Mouse (Mus musculus) midbrain, embryonic 11.5 days (tissue): ENCODE measurements around the gene Dgkz. TPM values are rescaled to one million over a fixed set of nuclear protein-coding genes. Genes with fewer than 3 reads are reported as not detected.
A peak's percentile ranks its signal among the peaks of the same experiment; 100 is the strongest.

ENCODE experiments used
- ATAC-seq: fragments of 200-750 bp; cut with Nextera tagmentation; 2 replicates; pipeline ENCODE4 v1.8.0; 2017; ENCODE audit warnings: moderate TSS enrichment, moderate library complexity; ENCODE audit not compliant: low FRiP score
- DNase-seq: peaks from one replicate; pipeline ENCODE4 v3.0.0; 2015; ENCODE audit warnings: low spot score; ENCODE audit errors: missing footprints
- H3K27ac ChIP-seq: fragments of 300-500 bp; sonication (generic); 2 replicates; pipeline ENCODE4 v1.5.1; 2014; ENCODE audit warnings: low read depth, low read length
- H3K27me3 ChIP-seq: fragments of 300-500 bp; sonication (generic); 2 replicates; pipeline ENCODE4 v1.6.1; 2014; ENCODE audit warnings: mild to moderate bottlenecking, low read length, moderate library complexity, mixed read lengths; ENCODE audit not compliant: control insufficient read depth, insufficient read depth
- H3K36me3 ChIP-seq: fragments of 300-500 bp; sonication (generic); 2 replicates; pipeline ENCODE4 v1.6.1; 2014; ENCODE audit warnings: mild to moderate bottlenecking, low read length, moderate library complexity, mixed read lengths; ENCODE audit not compliant: control insufficient read depth, insufficient read depth
- H3K4me1 ChIP-seq: fragments of 300-500 bp; sonication (generic); 2 replicates; pipeline ENCODE4 v1.6.1; 2014; ENCODE audit warnings: low read length; ENCODE audit not compliant: control insufficient read depth, insufficient read depth
- H3K4me2 ChIP-seq: fragments of 300-500 bp; sonication (generic); 2 replicates; pipeline ENCODE4 v1.6.1; 2014; ENCODE audit warnings: mild to moderate bottlenecking, moderate library complexity
- H3K4me3 ChIP-seq: fragments of 300-500 bp; sonication (generic); 2 replicates; pipeline ENCODE4 v1.5.1; 2014; ENCODE audit warnings: low read depth, low read length
- H3K9ac ChIP-seq: fragments of 300-500 bp; sonication (generic); 2 replicates; pipeline ENCODE4 v1.6.1; 2014; ENCODE audit warnings: low read length
- H3K9me3 ChIP-seq: fragments of 300-500 bp; sonication (generic); 2 replicates; pipeline ENCODE4 v1.6.1; 2016; ENCODE audit warnings: low read length; ENCODE audit not compliant: control insufficient read depth
- WGBS: fragments of 180-500 bp; shearing (Covaris S2); extraction: QIAGEN DNeasy Blood & Tissue Kit; methylation state at CpG from one replicate; pipeline ENCODE4 v1.1.7; 2014; 5-methylcytosine and 5-hydroxymethylcytosine counted together
- polyA plus RNA-seq: library from polyadenylated mRNA; unstranded; fragments of >200 nt; fragmentation: Nextera tagmentation; extraction: Ambion mirVana; gene quantifications from 2 replicates; pipeline ENCODE4 v1.2.1, GENCODE M21; 2014

Dgkz gene
- polyA plus RNA-seq, 1 experiment from 2014 or later, result 23.7 TPM

GRCm38 (mm10) chr2:91904618-91905307 is 70.9 kb downstream of the Dgkz start:
- Histone ChIP-seq H3K9ac (no peak overlapping the region), H3K4me1 (peaks cover 4% of the 10 kb centered on the region; the same call in 1 of the 2 replicates), H3K27ac (peak overlapping the region; percentile 40; the same call in 1 of the 2 replicates), H3K4me2 (no peak overlapping the region), H3K9me3 (no peaks in the 10 kb centered on the region), H3K4me3 (no peak overlapping the region), H3K36me3 (0 out of 2 replicates have a peak, but pooled peaks cover 2% of the 10 kb centered on the region), H3K27me3 (no peaks in the 10 kb centered on the region)
- ATAC-seq, result 0 out of 2 replicates have a peak, but pooled peaks have one; percentile 35
- peak; percentile 85 for DNase-seq
- WGBS, result 77% methylated on average over 5 of the region's 5 CpGs

GRCm38 (mm10) chr2:91903171-91903925 is 72.3 kb downstream of the Dgkz start:
- 83% methylated on average over 3 of the region's 3 CpGs for WGBS
- Histone ChIP-seq H3K27ac (no peak overlapping the region), H3K36me3 (0 out of 2 replicates have a peak, but pooled peaks cover 2% of the 10 kb centered on the region), H3K4me2 (no peak overlapping the region), H3K4me1 (peaks cover 4% of the 10 kb centered on the region; the same call in 1 of the 2 replicates), H3K9me3 (no peaks in the 10 kb centered on the region), H3K4me3 (no peak overlapping the region), H3K27me3 (no peaks in the 10 kb centered on the region), H3K9ac (no peak overlapping the region)
- ATAC-seq (no peak), DNase-seq (peak; percentile 53)

- H3K4me1 ChIP-seq, result peaks cover 4% of the 10 kb centered on the region; the same call in 1 of the 2 replicates
- DNase-seq (peak; percentile 44), ATAC-seq (no peak)
- H3K27ac ChIP-seq, result no peak overlapping the region
- WGBS, result 73% methylated on average over 5 of the region's 5 CpGs
- no peaks in the 10 kb centered on the region for H3K9me3 ChIP-seq
- no peak overlapping the region for H3K4me3 ChIP-seq
- no peaks in the 10 kb centered on the region for H3K27me3 ChIP-seq
- H3K4me2 ChIP-seq, result no peak overlapping the region
- H3K36me3 ChIP-seq, result 0 out of 2 replicates have a peak, but pooled peaks cover 2% of the 10 kb centered on the region
- H3K9ac ChIP-seq, result no peak overlapping the region
Observed at GRCm38 (mm10) chr2:91902336-91902735, 73.3 kb downstream of the Dgkz start.

- H3K4me3 ChIP-seq, result no peak overlapping the region
- no peak for ATAC-seq
- WGBS, result 95% methylated on average over 8 of the region's 8 CpGs
Observed at GRCm38 (mm10) chr2:91900431-91900830, 75.2 kb downstream of the Dgkz start.

GRCm38 (mm10) chr2:91899141-91899540 is 76.5 kb downstream of the Dgkz start:
- H3K36me3 ChIP-seq, result 0 out of 2 replicates have a peak, but pooled peaks cover 2% of the 10 kb centered on the region
- H3K4me1 ChIP-seq, result no peaks in the 10 kb centered on the region
- no peak for ATAC-seq
- WGBS, result 93% methylated on average over 3 of the region's 3 CpGs
- no peak overlapping the region for H3K9ac ChIP-seq
- H3K27ac ChIP-seq, result no peak overlapping the region
- no peaks in the 10 kb centered on the region for H3K9me3 ChIP-seq
- H3K4me3 ChIP-seq, result no peak overlapping the region
- no peaks in the 10 kb centered on the region for H3K27me3 ChIP-seq
- H3K4me2 ChIP-seq, result no peak overlapping the region
- DNase-seq, result peak; percentile 75

More at GRCm38 (mm10) chr2:91900431-91900830, 75.2 kb downstream of the Dgkz start:
- H3K4me2 ChIP-seq, result no peak overlapping the region
- peak; percentile 81 for DNase-seq
- H3K27me3 ChIP-seq, result no peaks in the 10 kb centered on the region
- no peak overlapping the region for H3K9ac ChIP-seq
- H3K27ac ChIP-seq, result no peak overlapping the region
- H3K9me3 ChIP-seq, result no peaks in the 10 kb centered on the region
- H3K4me1 ChIP-seq, result peaks cover 4% of the 10 kb centered on the region; the same call in 1 of the 2 replicates
- 0 out of 2 replicates have a peak, but pooled peaks cover 2% of the 10 kb centered on the region for H3K36me3 ChIP-seq

- Histone ChIP-seq H3K36me3 (0 out of 2 replicates have a peak, but pooled peaks cover 2% of the 10 kb centered on the region), H3K9ac (no peak overlapping the region), H3K9me3 (no peaks in the 10 kb centered on the region), H3K4me2 (no peak overlapping the region), H3K4me1 (no peaks in the 10 kb centered on the region), H3K27me3 (no peaks in the 10 kb centered on the region), H3K27ac (no peak overlapping the region), H3K4me3 (no peak overlapping the region)
- DNase-seq (peak; percentile 37), ATAC-seq (no peak)
Observed at GRCm38 (mm10) chr2:91897968-91898367, 77.7 kb downstream of the Dgkz start.

GRCm38 (mm10) chr2:91895401-91895800 is 80.3 kb downstream of the Dgkz start:
- no peak overlapping the region for H3K27ac ChIP-seq
- H3K36me3 ChIP-seq, result peaks cover 1% of the 10 kb centered on the region; the same call in 1 of the 2 replicates
- no peaks in the 10 kb centered on the region for H3K9me3 ChIP-seq
- WGBS, result 95% methylated on average over 3 of the region's 3 CpGs
- no peak overlapping the region for H3K4me3 ChIP-seq
- H3K4me1 ChIP-seq, result no peaks in the 10 kb centered on the region
- H3K27me3 ChIP-seq, result no peaks in the 10 kb centered on the region
- ATAC-seq (no peak), DNase-seq (peak; percentile 21)
- no peak overlapping the region for H3K9ac ChIP-seq
- no peak overlapping the region for H3K4me2 ChIP-seq

GRCm38 (mm10) chr2:91894716-91895115 is 80.9 kb downstream of the Dgkz start:
- Histone ChIP-seq H3K4me2 (no peak overlapping the region), H3K9me3 (no peaks in the 10 kb centered on the region), H3K27ac (no peak overlapping the region), H3K36me3 (no peaks in the 10 kb centered on the region; the same call in 1 of the 2 replicates), H3K27me3 (no peaks in the 10 kb centered on the region), H3K4me1 (no peaks in the 10 kb centered on the region), H3K9ac (no peak overlapping the region), H3K4me3 (no peak overlapping the region)
- peak; percentile 51 for DNase-seq
- no peak for ATAC-seq
- WGBS, result 94% methylated on average over 3 of the region's 3 CpGs

- H3K4me1 ChIP-seq, result no peaks in the 10 kb centered on the region
- no peak overlapping the region for H3K9ac ChIP-seq
- 75% methylated on average over 4 of the region's 4 CpGs for WGBS
- peak; percentile 73 for DNase-seq
- H3K4me3 ChIP-seq, result no peak overlapping the region
- no peak for ATAC-seq
- H3K27me3 ChIP-seq, result no peaks in the 10 kb centered on the region
- no peak overlapping the region for H3K4me2 ChIP-seq
- no peaks in the 10 kb centered on the region for H3K9me3 ChIP-seq
- peaks cover 2% of the 10 kb centered on the region; the same call in 1 of the 2 replicates for H3K36me3 ChIP-seq
- H3K27ac ChIP-seq, result no peak overlapping the region
Observed at GRCm38 (mm10) chr2:91884616-91885015, 91.0 kb downstream of the Dgkz start.
